Mouse (Mus musculus): ENCODE results near the gene Deaf1. TPM values are rescaled to one million over a fixed set of nuclear protein-coding genes. Genes with fewer than 3 reads are reported as not detected.
A peak's percentile ranks its signal among the peaks of the same experiment; 100 is the strongest.

The Deaf1 gene
- total and polyA plus RNA-seq, 3 experiments: 3.5 to 31.6 (median 10.0) TPM

DNA sequence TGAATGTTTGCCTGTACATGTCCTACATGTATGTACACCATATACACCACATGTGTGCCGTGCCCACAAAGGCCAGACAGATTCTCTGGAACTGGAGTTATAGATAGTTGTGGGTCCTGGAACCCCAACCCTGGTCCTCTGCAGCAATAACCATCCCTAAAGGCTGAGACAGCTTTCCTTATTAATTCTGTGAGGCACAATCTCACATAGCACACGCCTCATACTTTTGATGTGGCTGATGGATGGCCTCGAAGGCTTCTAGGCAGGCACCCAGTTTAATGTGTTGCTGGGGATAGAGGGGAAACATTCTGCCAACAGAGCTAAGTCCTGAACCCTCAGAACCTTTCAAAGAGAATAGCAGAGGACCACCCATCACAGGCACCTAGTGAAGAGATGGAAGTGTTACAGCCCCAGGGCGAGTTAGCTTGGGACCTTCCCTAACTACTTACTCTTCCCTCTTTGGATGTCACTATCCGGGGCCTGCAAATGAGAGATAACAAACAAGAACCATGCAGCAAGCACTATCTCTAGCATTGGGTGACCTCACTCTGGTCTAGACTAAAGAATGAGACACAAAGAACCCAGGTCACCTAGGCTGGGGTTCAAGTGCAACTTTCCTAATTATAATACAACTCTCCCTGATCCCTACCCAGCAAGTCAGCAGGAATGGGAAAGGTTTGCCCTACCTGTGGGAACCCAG lies 37.0 kb upstream of the Deaf1 start:
- H3K79me2 ChIP-seq (replicated peaks; ENCODE audit: control insufficient read depth, extremely low read depth, insufficient read depth, poor library complexity, severe bottlenecking): no peaks in the 10 kb centered on the region
- DNase-seq (ENCODE audit: extremely low read depth): no peak
- TF ChIP-seq MYC (IDR thresholded peaks at IDR 0.05; ENCODE audit: low read depth, low read length) (no peak), ZKSCAN1 (IDR thresholded peaks at IDR 0.05; ENCODE audit: borderline replicate concordance, low read depth, low read length) (no peak), PAX5 (IDR thresholded peaks at IDR 0.05; ENCODE audit: low read length) (no peak)
- H3K4me3 ChIP-seq (replicated peaks in 1 of 3; ENCODE audit: low read depth in 2 of 3, low read length in 2 of 3, poor library complexity in 1 of 3): no peak overlapping the region
- H3K9me3 ChIP-seq (replicated peaks; ENCODE audit: low read length): peaks cover 5% of the 10 kb centered on the region
- H3K27ac ChIP-seq (ENCODE audit: insufficient read depth, low read depth): no peak overlapping the region
- no peak overlapping the region for H3K4me2 ChIP-seq (ENCODE audit: insufficient read depth, low read depth, poor library complexity, severe bottlenecking)
- dilution Hi-C loops (cut with MboI; ENCODE audit: extremely low pct_ligation_motif_present, extremely low pct_unique_long_range_greater_than_20kb, low sequenced_read_pairs) (no loop called here), in situ Hi-C loops (cut with MboI; ENCODE audit: low pct_ligation_motif_present, low pct_unique_long_range_greater_than_20kb, low sequenced_read_pairs) (loop anchor here (10.0 to 25.0 kb wide), 2 partner anchors 100 to 377 kb away; partner anchors contain the start of gene Irf7)
- no peak overlapping the region for H3K9ac ChIP-seq (ENCODE audit: insufficient read depth, low read depth)
- no peaks in the 10 kb centered on the region for H3K36me3 ChIP-seq (replicated peaks in 1 of 2; ENCODE audit: control insufficient read depth in 1 of 2, insufficient read depth in 1 of 2, low read length in 1 of 2)
- H3K4me1 ChIP-seq (ENCODE audit: control insufficient read depth in 1 of 2, insufficient read depth in 2 of 2): peaks cover 7 to 19% of the 10 kb centered on the region in 2 experiments
- H3K27me3 ChIP-seq (replicated peaks): peaks cover 13% of the 10 kb centered on the region

DNA sequence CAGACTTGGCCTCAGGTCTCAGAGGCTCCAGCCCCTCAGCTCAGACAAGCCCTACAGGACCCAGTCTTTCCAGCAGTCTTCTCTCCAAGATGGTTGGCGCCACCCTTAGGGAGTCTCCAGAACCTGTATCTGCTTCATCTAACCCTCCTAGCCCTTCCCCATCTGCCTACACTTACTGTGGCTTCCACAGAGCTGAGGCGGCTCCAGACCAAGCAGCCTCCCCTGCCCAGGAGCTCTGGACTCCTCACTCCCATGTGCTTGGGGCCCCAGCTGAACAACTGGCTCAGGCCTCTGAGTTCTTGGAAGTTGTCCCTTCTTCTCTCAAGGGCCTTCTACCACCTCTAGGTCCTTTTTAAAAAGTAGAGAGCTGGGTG lies 36.2 kb upstream of the Deaf1 start:
- H3K27ac ChIP-seq (ENCODE audit: insufficient read depth, low read depth): no peak overlapping the region
- no peak overlapping the region for H3K4me3 ChIP-seq (replicated peaks in 1 of 3; ENCODE audit: low read depth in 2 of 3, low read length in 2 of 3, poor library complexity in 1 of 3)
- no peak overlapping the region for H3K4me2 ChIP-seq (ENCODE audit: insufficient read depth, low read depth, poor library complexity, severe bottlenecking)
- H3K9ac ChIP-seq (ENCODE audit: insufficient read depth, low read depth): no peak overlapping the region
- in situ Hi-C loops (cut with MboI; ENCODE audit: low pct_ligation_motif_present, low pct_unique_long_range_greater_than_20kb, low sequenced_read_pairs) (loop anchor here (10.0 to 25.0 kb wide), 2 partner anchors 99 to 376 kb away; partner anchors contain the start of gene Irf7), dilution Hi-C loops (cut with MboI; ENCODE audit: extremely low pct_ligation_motif_present, extremely low pct_unique_long_range_greater_than_20kb, low sequenced_read_pairs) (no loop called here)
- H3K79me2 ChIP-seq (replicated peaks; ENCODE audit: control insufficient read depth, extremely low read depth, insufficient read depth, poor library complexity, severe bottlenecking): no peaks in the 10 kb centered on the region
- H3K27me3 ChIP-seq (replicated peaks): peaks cover 14% of the 10 kb centered on the region
- DNase-seq (ENCODE audit: extremely low read depth): no peak
- peaks cover 5% of the 10 kb centered on the region for H3K9me3 ChIP-seq (replicated peaks; ENCODE audit: low read length)
- no peak for TF ChIP-seq E2F4 (IDR thresholded peaks at IDR 0.05; ENCODE audit: insufficient replicate concordance, low read depth, low read length)
- H3K4me1 ChIP-seq (ENCODE audit: control insufficient read depth in 1 of 2, insufficient read depth in 2 of 2): peaks cover 7 to 16% of the 10 kb centered on the region in 2 experiments
- no peaks in the 10 kb centered on the region for H3K36me3 ChIP-seq (replicated peaks in 1 of 2; ENCODE audit: control insufficient read depth in 1 of 2, insufficient read depth in 1 of 2, low read length in 1 of 2)

DNA sequence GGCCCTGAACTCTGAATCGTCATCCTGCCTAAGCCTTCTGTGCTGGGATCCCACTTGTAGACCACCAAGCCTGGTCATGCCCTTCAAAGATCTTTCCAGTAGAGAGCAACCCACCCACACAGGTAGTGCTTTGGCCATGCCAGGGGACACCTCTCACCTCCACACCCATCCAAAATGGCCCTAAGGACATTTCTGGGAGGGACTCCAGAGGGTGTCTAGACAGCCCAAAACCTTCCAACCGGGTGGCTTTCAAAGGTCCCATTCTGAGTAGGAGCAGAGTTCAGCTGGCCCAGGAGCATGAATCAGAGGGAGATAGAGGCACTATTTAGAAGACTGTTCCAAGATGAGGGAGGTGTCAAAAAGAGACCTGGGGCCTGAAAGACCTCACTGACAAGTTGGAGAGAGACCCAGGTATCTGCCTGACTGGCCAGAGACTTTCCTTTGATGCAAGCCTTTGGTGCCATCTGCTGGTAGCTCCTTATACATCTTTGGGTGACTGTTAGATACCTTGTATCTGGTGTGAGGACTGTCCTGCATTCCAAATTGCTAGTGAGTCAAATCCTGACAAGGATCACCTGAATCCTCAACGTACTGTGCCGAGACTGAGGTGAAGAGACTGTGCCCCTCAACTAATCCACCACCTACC lies 35.7 kb upstream of the Deaf1 start:
- H3K36me3 ChIP-seq (replicated peaks in 1 of 2; ENCODE audit: control insufficient read depth in 1 of 2, insufficient read depth in 1 of 2, low read length in 1 of 2): no peaks in the 10 kb centered on the region
- no peaks in the 10 kb centered on the region for H3K79me2 ChIP-seq (replicated peaks; ENCODE audit: control insufficient read depth, extremely low read depth, insufficient read depth, poor library complexity, severe bottlenecking)
- dilution Hi-C loops (cut with MboI; ENCODE audit: extremely low pct_ligation_motif_present, extremely low pct_unique_long_range_greater_than_20kb, low sequenced_read_pairs) (no loop called here), in situ Hi-C loops (cut with MboI; ENCODE audit: low pct_ligation_motif_present, low pct_unique_long_range_greater_than_20kb, low sequenced_read_pairs) (loop anchor here (10.0 to 25.0 kb wide), 2 partner anchors 98 to 376 kb away; partner anchors contain the start of gene Irf7)
- H3K27ac ChIP-seq (ENCODE audit: insufficient read depth, low read depth): no peak overlapping the region
- no peak overlapping the region for H3K4me3 ChIP-seq (replicated peaks in 1 of 3; ENCODE audit: low read depth in 2 of 3, low read length in 2 of 3, poor library complexity in 1 of 3)
- H3K9ac ChIP-seq (ENCODE audit: insufficient read depth, low read depth): no peak overlapping the region
- H3K9me3 ChIP-seq (replicated peaks; ENCODE audit: low read length): peaks cover 5% of the 10 kb centered on the region
- peaks cover 14% of the 10 kb centered on the region for H3K27me3 ChIP-seq (replicated peaks)
- DNase-seq (ENCODE audit: extremely low read depth): peak; percentile 78
- peaks cover 7 to 16% of the 10 kb centered on the region in 2 experiments for H3K4me1 ChIP-seq (ENCODE audit: control insufficient read depth in 1 of 2, insufficient read depth in 2 of 2)
- H3K4me2 ChIP-seq (ENCODE audit: insufficient read depth, low read depth, poor library complexity, severe bottlenecking): no peak overlapping the region
- TF ChIP-seq SMC3 (IDR thresholded peaks at IDR 0.05; ENCODE audit: low read depth, low read length) (peak; percentile 79), CTCF (conservative IDR thresholded peaks at IDR 0.05 in 1 of 2, IDR thresholded peaks at IDR 0.05 in 1 of 2; ENCODE audit: low read depth in 2 of 2, low read length in 2 of 2) (peak; percentile 77 to 92), GABPA (IDR thresholded peaks at IDR 0.05; ENCODE audit: insufficient replicate concordance, low read depth, low read length) (no peak), RAD21 (IDR thresholded peaks at IDR 0.05; ENCODE audit: low read depth, low read length) (peak; percentile 92)

Measured in CH12.LX (cell line).